Mouse (Mus musculus): ENCODE data around the gene Cxcr3.

GRCm38 (mm10) chrX:101730010-101730409 is 4.1 kb downstream of the Cxcr3 start:
- TF ChIP-seq GATA1 (IDR thresholded peaks at IDR 0.05; ENCODE audit: low read length) (no peak), TAL1 (IDR thresholded peaks at IDR 0.05; ENCODE audit: low read length) (no peak)
